22 mouse cellular contexts compared by ENCODE assay signal in genomic region chr9:121456739-121457515, GRCm38 (mm10). TPM values are rescaled to one million over a fixed set of nuclear protein-coding genes. Genes with fewer than 3 reads are reported as not detected.
DNase-seq lines count a peak whose midpoint lies in the region; ATAC-seq and TF ChIP-seq lines count a peak whose summit lies in the region.
"Had no signal": no experiment of that assay in that cellular context is flagged by ENCODE, and none has a peak within 500 bp of the region (broad histone marks: within the 10 kb centered on the region; RNA-seq: fewer than 3 reads in every experiment).

No protein-coding gene starts in this region.

- H3K27me3 ChIP-seq in intestine, embryonic 16.5 days (replicated peaks; ENCODE audit: control insufficient read depth, insufficient read depth, low read length) = no peaks in the 10 kb centered on the region
- no peaks in the 10 kb centered on the region for H3K27me3 ChIP-seq in forebrain, embryonic 16.5 days (replicated peaks; ENCODE audit: control insufficient read depth, insufficient read depth, low read length)
- H3K27me3 ChIP-seq: forebrain, embryonic 13.5 days; limb, embryonic 15.5 days; midbrain, embryonic 15.5 days; neural tube, embryonic 13.5 days had no signal

- WGBS in intestine, embryonic 16.5 days = 79% methylated on average over 13 of the region's 13 CpGs
- 89% methylated on average over 13 of the region's 13 CpGs for WGBS in forebrain, embryonic 16.5 days

- no peak overlapping the region for H3K4me2 ChIP-seq in intestine, embryonic 16.5 days (ENCODE audit: low read depth, low read length)
- H3K4me2 ChIP-seq in forebrain, embryonic 16.5 days (ENCODE audit: low read length) = no peak overlapping the region
- H3K4me2 ChIP-seq: forebrain, embryonic 13.5 days; limb, embryonic 15.5 days; midbrain, embryonic 15.5 days; neural tube, embryonic 13.5 days had no signal

- no peak overlapping the region for H3K27ac ChIP-seq in gastrocnemius, adult 2 months
- H3K27ac ChIP-seq in layer of hippocampus, adult 2 months = peak overlapping the region; percentile 39; the same call in 1 of the 2 replicates
- H3K27ac ChIP-seq in intestine, embryonic 16.5 days (ENCODE audit: low read length) = peak overlapping the region; percentile 52; the same call in 1 of the 2 replicates
- no peak overlapping the region for H3K27ac ChIP-seq in forebrain, embryonic 16.5 days (ENCODE audit: low read length)
- H3K27ac ChIP-seq: forebrain, embryonic 13.5 days; hindbrain, embryonic 10.5 days; hindbrain, postnatal 0 days; limb, embryonic 15.5 days; macrophage; midbrain, embryonic 15.5 days; neural tube, embryonic 13.5 days had no signal

- H3K4me3 ChIP-seq in gastrocnemius, adult 2 months = no peak overlapping the region
- H3K4me3 ChIP-seq in layer of hippocampus, adult 2 months = no peak overlapping the region
- no peak overlapping the region for H3K4me3 ChIP-seq in intestine, embryonic 16.5 days (ENCODE audit: low read length)
- H3K4me3 ChIP-seq in forebrain, embryonic 16.5 days (replicated peaks; ENCODE audit: low read length) = no peak overlapping the region
- H3K4me3 ChIP-seq: forebrain, embryonic 13.5 days; hindbrain, embryonic 10.5 days; limb, embryonic 15.5 days; midbrain, embryonic 15.5 days; neural tube, embryonic 13.5 days had no signal

- H3K36me3 ChIP-seq in intestine, embryonic 16.5 days (ENCODE audit: control insufficient read depth, insufficient read depth, low read length) = peaks cover 16% of the 10 kb centered on the region
- H3K36me3 ChIP-seq in forebrain, embryonic 16.5 days (ENCODE audit: control insufficient read depth, insufficient read depth) = peaks cover 27% of the 10 kb centered on the region

- no peak for TF ChIP-seq CTCF in gastrocnemius, adult 2 months (IDR thresholded peaks at IDR 0.05)
- TF ChIP-seq CTCF in layer of hippocampus, adult 2 months (conservative IDR thresholded peaks at IDR 0.05) = no peak

- H3K9me3 ChIP-seq in intestine, embryonic 16.5 days (ENCODE audit: control insufficient read depth, low read length) = no peaks in the 10 kb centered on the region
- H3K9me3 ChIP-seq in forebrain, embryonic 16.5 days (ENCODE audit: control insufficient read depth, low read length) = no peaks in the 10 kb centered on the region
- H3K9me3 ChIP-seq: forebrain, embryonic 13.5 days; hindbrain, embryonic 10.5 days; limb, embryonic 15.5 days; midbrain, embryonic 15.5 days; neural tube, embryonic 13.5 days had no signal

- H3K9ac ChIP-seq in intestine, embryonic 16.5 days (ENCODE audit: low read depth, low read length) = no peak overlapping the region
- no peak overlapping the region for H3K9ac ChIP-seq in forebrain, embryonic 16.5 days (replicated peaks; ENCODE audit: low read depth, low read length)
- H3K9ac ChIP-seq: forebrain, embryonic 13.5 days; limb, embryonic 15.5 days; midbrain, embryonic 15.5 days; neural tube, embryonic 13.5 days had no signal

- peak; percentile 44 for DNase-seq in gastrocnemius, adult 2 months
- DNase-seq in gastrocnemius, adult 8-10 months (ENCODE audit: low spot score in 2 of 2) = no peak
- no peak for DNase-seq in layer of hippocampus, adult 2 months (ENCODE audit: low spot score in 2 of 2)
- no peak for DNase-seq in layer of hippocampus, adult 11-12 months (ENCODE audit: low spot score)
- DNase-seq: adrenal gland, postnatal 10 days; cerebellum, adult 8-10 months; cerebellum, postnatal 36 days; gastrocnemius, postnatal 14 days; kidney, adult 18-20 months; left cerebral cortex, postnatal 4 days; right cerebral cortex, adult 18-20 months; thymus, postnatal 36 days had no signal

- H3K4me1 ChIP-seq in intestine, embryonic 16.5 days (ENCODE audit: control insufficient read depth, insufficient read depth, low read length) = 0 out of 2 replicates have a peak, but pooled peaks cover 6% of the 10 kb centered on the region
- no peaks in the 10 kb centered on the region for H3K4me1 ChIP-seq in forebrain, embryonic 16.5 days (replicated peaks; ENCODE audit: control insufficient read depth, insufficient read depth, low read length)
- H3K4me1 ChIP-seq: forebrain, embryonic 13.5 days; limb, embryonic 15.5 days; midbrain, embryonic 15.5 days; neural tube, embryonic 13.5 days had no signal

- ATAC-seq in intestine, embryonic 16.5 days = peak; percentile 66
- no peak for ATAC-seq in frontal cortex, adult (ENCODE audit: low TSS enrichment)
- ATAC-seq in forebrain, embryonic 16.5 days = no peak
- ATAC-seq: forebrain, embryonic 13.5 days; hindbrain, postnatal 0 days; midbrain, embryonic 15.5 days had no signal

- intact Hi-C loops in gastrocnemius, adult 2 months (cut with DNase I) = loop anchor here (5.0 kb wide), 2 partner anchors 70 to 210 kb away; no protein-coding TSS in a partner anchor

RNA-seq across cellular contexts. Expression of gene Cck, which starts 38.6 kb away (rescaled TPM):
- total RNA-seq in gastrocnemius, adult 2 months (2021) = not detected
- total RNA-seq in gastrocnemius, adult 8-10 months (2022) = not detected
- total RNA-seq in layer of hippocampus, adult 2 months (2021) = 100 to 1,000 TPM; 667 to 672 TPM
- polyA plus RNA-seq in intestine, embryonic 16.5 days (2015; fragmentation: Nextera tagmentation; extraction: Ambion mirVana) = 65.7 and 70.7 TPM in 2 replicates
- polyA plus RNA-seq in forebrain, embryonic 16.5 days (2015; fragmentation: Nextera tagmentation; extraction: Ambion mirVana) = 26.4 and 60.5 TPM in 2 replicates
- polyA plus RNA-seq: macrophage had no signal

Comparison
In these comparisons a context has a peak if more than half of its experiments do, and no peak if none do; other contexts are left out.
1. H3K27ac ChIP-seq: peak in layer of hippocampus, adult 2 months (single experiment) and intestine, embryonic 16.5 days (single experiment); none in gastrocnemius, adult 2 months (single experiment) and forebrain, embryonic 16.5 days (single experiment).
2. RNA of gene Cck, which starts 38.6 kb away (total RNA-seq): 667 to 672 TPM in layer of hippocampus, adult 2 months; not detected in gastrocnemius, adult 8-10 months and not detected in gastrocnemius, adult 2 months; every median in the first group is over 100 times any median in the second.